Mouse (Mus musculus): Measurements from ENCODE around the gene Nlgn3.

DNA sequence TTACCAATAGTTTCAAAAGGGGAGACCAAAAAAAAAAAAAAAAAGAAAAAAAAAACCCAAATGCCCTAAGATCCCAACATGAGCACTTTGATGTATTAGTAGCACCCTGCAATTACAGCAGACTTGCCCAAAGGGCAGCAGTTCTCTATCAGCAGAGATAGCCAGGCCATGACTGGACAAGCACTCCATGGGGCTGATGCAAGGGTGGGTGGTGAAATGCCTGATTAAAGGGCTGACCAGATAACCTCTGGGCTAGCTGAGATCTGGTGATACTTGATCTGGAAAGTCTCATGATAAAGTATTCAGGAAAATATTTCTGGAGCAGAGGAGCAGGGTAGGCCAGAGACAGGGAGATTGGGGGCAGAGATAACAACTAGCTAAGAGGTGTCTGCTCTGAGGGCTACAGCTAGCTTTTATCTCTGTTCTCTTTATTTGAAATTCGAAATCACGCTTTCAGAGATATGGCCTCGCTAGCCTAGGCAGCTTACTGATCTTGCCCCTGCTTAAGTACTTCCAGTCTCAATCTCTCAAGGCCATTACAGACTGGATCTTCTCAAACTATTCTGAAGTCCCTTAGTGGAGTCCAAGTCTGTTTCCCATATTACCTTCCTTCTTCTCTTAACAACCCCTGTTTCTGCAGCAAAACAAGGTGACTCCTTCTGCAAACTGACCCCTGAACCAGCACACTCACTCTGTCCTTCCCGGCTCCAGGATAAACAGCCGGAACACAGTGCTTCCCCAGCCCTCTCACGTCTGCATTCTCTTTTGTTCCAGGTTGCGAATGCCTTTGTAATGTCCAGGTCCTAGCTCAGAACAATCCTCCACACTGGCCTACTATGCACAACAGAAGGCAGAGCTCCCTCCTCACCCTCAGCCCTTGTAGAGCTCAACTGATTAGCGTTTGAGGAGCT is 27.3 kb downstream of the Nlgn3 start:
- TF ChIP-seq CTCF (conservative IDR thresholded peaks at IDR 0.05 in 1 of 2, IDR thresholded peaks at IDR 0.05 in 1 of 2; ENCODE audit: low read depth in 2 of 2, low read length in 2 of 2) (no peak), NRF1 (IDR thresholded peaks at IDR 0.05; ENCODE audit: low read depth, low read length) (no peak), POLR2A (IDR thresholded peaks at IDR 0.05; ENCODE audit: low read depth, low read length) (no peak), EP300 (IDR thresholded peaks at IDR 0.05; ENCODE audit: low read length) (no peak), MXI1 (IDR thresholded peaks at IDR 0.05; ENCODE audit: low read depth, low read length) (no peak), ZKSCAN1 (IDR thresholded peaks at IDR 0.05; ENCODE audit: borderline replicate concordance, low read depth, low read length) (no peak), ZNF384 (IDR thresholded peaks at IDR 0.05; ENCODE audit: low read depth, low read length) (no peak), NELFE (IDR thresholded peaks at IDR 0.05; ENCODE audit: low read depth, low read length) (no peak), JUND (conservative IDR thresholded peaks at IDR 0.05; ENCODE audit: low read depth, low read length) (no peak), MAZ (IDR thresholded peaks at IDR 0.05; ENCODE audit: low read depth, low read length) (no peak), GABPA (IDR thresholded peaks at IDR 0.05; ENCODE audit: insufficient replicate concordance, low read depth, low read length) (no peak), ETS1 (conservative IDR thresholded peaks at IDR 0.05; ENCODE audit: low read depth, low read length) (no peak)
